Mouse (Mus musculus) thymus, adult 2 months (tissue): Measurements from ENCODE around the gene Gnmt.
A peak's percentile ranks its signal among the peaks of the same experiment; 100 is the strongest.

Experiments used
- CTCF ChIP-seq: fragments of 200-500 bp; IDR thresholded peaks from 2 replicates; pipeline ENCODE4 v1.5.1; 2012; ENCODE audit warnings: mild to moderate bottlenecking, control low read depth, low read length, moderate library complexity, borderline replicate concordance; ENCODE audit not compliant: control insufficient read depth, poor library complexity, insufficient read depth; ENCODE audit errors: extremely low read depth
- POLR2A ChIP-seq: fragments of 200-500 bp; IDR thresholded peaks from 2 replicates; pipeline ENCODE4 v1.6.1; 2012; ENCODE audit warnings: mild to moderate bottlenecking, low read length, control low read depth, moderate library complexity; ENCODE audit not compliant: control insufficient read depth, poor library complexity, insufficient read depth; ENCODE audit errors: extremely low read depth

- 0 out of 2 replicates have a peak, but pooled peaks have one; percentile 50 for TF ChIP-seq CTCF
- peak; percentile 82 for TF ChIP-seq POLR2A
Measured at GRCm38 (mm10) chr17:46704887-46705835, 23.8 kb downstream of the Gnmt start, which contains the start of gene Ppp2r5d.
